Mouse (Mus musculus) E14TG2a.4 (cell line): ENCODE data around the gene Gdnf.

Experiments
- CTCF ChIP-seq: conservative IDR thresholded peaks from 2 replicates; pipeline ENCODE4 v1.5.1; 2014; ENCODE audit warnings: low read length
- NANOG ChIP-seq: IDR thresholded peaks from 2 replicates; pipeline ENCODE4 v1.6.1; 2014; ENCODE audit warnings: borderline replicate concordance, low read length, mixed read lengths
- POU5F1 ChIP-seq: IDR thresholded peaks from 2 replicates; pipeline ENCODE4 v1.6.1; 2014; ENCODE audit warnings: low read length, borderline replicate concordance

GRCm38 (mm10) chr15:7781517-7781916 is 29.1 kb upstream of the Gdnf start:
- TF ChIP-seq CTCF = no peak
- no peak for TF ChIP-seq POU5F1
- no peak for TF ChIP-seq NANOG
